Mouse (Mus musculus) gastrocnemius, adult 18-20 months (tissue): ENCODE data around the gene Trim9. TPM values are rescaled to one million over a fixed set of nuclear protein-coding genes. Genes with fewer than 3 reads are reported as not detected.
A peak's percentile ranks its signal among the peaks of the same experiment; 100 is the strongest.

Source experiments
- DNase-seq: peaks from one replicate; pipeline ENCODE4 v3.0.0; 2021; ENCODE audit warnings: low spot score
- total RNA-seq, 2 experiments: library from RNA; stranded (reverse); gene quantifications; 2 replicates each; pipeline ENCODE4 v1.2.3; 2021

The Trim9 gene
- total RNA-seq, 2 experiments from 2014 or later = 0.05 to 0.09 TPM

GRCm38 (mm10) chr12:70262271-70262953 lies 85.0 kb downstream of the Trim9 start:
- no peak for DNase-seq

GRCm38 (mm10) chr12:70251210-70251884 lies 96.1 kb downstream of the Trim9 start:
- no peak for DNase-seq

GRCm38 (mm10) chr12:70249616-70250157 lies 97.7 kb downstream of the Trim9 start:
- no peak for DNase-seq

- DNase-seq = no peak
Measured at GRCm38 (mm10) chr12:70247683-70248474, 99.5 kb downstream of the Trim9 start.

- no peak for DNase-seq
Measured at GRCm38 (mm10) chr12:70242550-70242949, 104.9 kb downstream of the Trim9 start.

- DNase-seq = no peak
Measured at GRCm38 (mm10) chr12:70239741-70240140, 107.7 kb downstream of the Trim9 start.

GRCm38 (mm10) chr12:70238604-70239003 lies 108.8 kb downstream of the Trim9 start:
- no peak for DNase-seq

GRCm38 (mm10) chr12:70234938-70235484 lies 112.4 kb downstream of the Trim9 start:
- DNase-seq = peak; percentile 66

GRCm38 (mm10) chr12:70234411-70234810 lies 113.0 kb downstream of the Trim9 start:
- peak; percentile 15 for DNase-seq

- DNase-seq = no peak
Measured at GRCm38 (mm10) chr12:70233637-70234315, 113.6 kb downstream of the Trim9 start.

- DNase-seq = no peak
Measured at GRCm38 (mm10) chr12:70232020-70232544, 115.3 kb downstream of the Trim9 start.

- no peak for DNase-seq
Measured at GRCm38 (mm10) chr12:70231294-70231693, 116.1 kb downstream of the Trim9 start, which contains the start of gene Pygl. Gene Pygl (minus strand): TSS chr12:70231488.

- no peak for DNase-seq
Measured at GRCm38 (mm10) chr12:70228155-70228554, 119.3 kb downstream of the Trim9 start.

GRCm38 (mm10) chr12:70227121-70227932 lies 120.1 kb downstream of the Trim9 start:
- peak; percentile 78 for DNase-seq

- DNase-seq = no peak
Measured at GRCm38 (mm10) chr12:70226655-70227054, 120.8 kb downstream of the Trim9 start.

GRCm38 (mm10) chr12:70223331-70223730 lies 124.1 kb downstream of the Trim9 start:
- DNase-seq = no peak

- DNase-seq = no peak
Measured at GRCm38 (mm10) chr12:70221425-70221824, 126.0 kb downstream of the Trim9 start.

- DNase-seq = no peak
Measured at GRCm38 (mm10) chr12:70218795-70219540, 128.4 kb downstream of the Trim9 start.

GRCm38 (mm10) chr12:70216229-70216800 lies 131.1 kb downstream of the Trim9 start:
- no peak for DNase-seq
